Mouse (Mus musculus): ENCODE results near the gene Fam57b. TPM values are rescaled to one million over a fixed set of nuclear protein-coding genes. Genes with fewer than 3 reads are reported as not detected.

The Fam57b gene
- total and polyA plus RNA-seq, 2 experiments from 2014 or later: 56.3 to 60.2 TPM

DNA sequence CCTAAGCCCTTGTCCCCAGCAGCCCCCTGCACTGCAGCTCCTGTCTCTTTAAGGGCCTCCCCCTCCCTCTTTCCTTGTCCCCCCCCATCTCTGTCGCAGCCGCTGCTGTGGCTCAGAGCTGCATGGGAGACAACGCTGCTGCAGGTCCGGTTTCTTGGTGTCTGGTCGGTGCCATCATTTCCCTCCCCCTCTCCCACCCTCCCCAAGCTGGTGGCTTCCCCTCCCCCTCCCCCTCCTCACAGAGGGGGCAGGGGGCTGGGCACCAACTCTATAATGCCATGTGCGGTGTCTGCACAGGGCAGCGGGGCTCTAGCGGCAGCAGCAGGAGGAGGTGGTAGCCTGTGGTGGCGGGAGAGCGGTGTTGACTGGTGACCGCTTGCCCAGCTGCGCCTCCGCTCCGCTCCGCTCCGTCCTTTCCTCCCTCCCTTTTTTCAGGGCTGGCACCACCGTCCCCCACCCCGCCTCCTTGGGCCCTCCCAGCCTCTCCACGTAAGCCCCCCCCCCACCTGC, 25.8 kb downstream of the Fam57b start:
- Histone ChIP-seq H3K9me3 (ENCODE audit: low read length) (no peaks in the 10 kb centered on the region), H3K36me3 (ENCODE audit: insufficient read depth, low read length) (peaks cover 4% of the 10 kb centered on the region; the same call in 1 of the 2 replicates), H3K27ac (ENCODE audit: low read depth, low read length) (peak overlapping the region; percentile 83), H3K27me3 (ENCODE audit: insufficient read depth, low read length) (no peaks in the 10 kb centered on the region), H3K4me2 (ENCODE audit: low read depth, low read length, poor library complexity, severe bottlenecking) (peak overlapping the region; percentile 52), H3K9ac (replicated peaks; ENCODE audit: low read length, poor library complexity, severe bottlenecking) (peak overlapping the region; percentile 87), H3K4me3 (ENCODE audit: low read depth, low read length) (peak overlapping the region; percentile 75), H3K4me1 (ENCODE audit: insufficient read depth, low read length) (peaks cover 15% of the 10 kb centered on the region)
- DNase-seq (ENCODE audit: low spot score) (peak; percentile 73), ATAC-seq (ENCODE audit: low FRiP score) (peak; percentile 75)
- no peak for TF ChIP-seq CTCF (IDR thresholded peaks at IDR 0.05)
- 2% methylated on average over 10 of the region's 19 CpGs for WGBS

DNA sequence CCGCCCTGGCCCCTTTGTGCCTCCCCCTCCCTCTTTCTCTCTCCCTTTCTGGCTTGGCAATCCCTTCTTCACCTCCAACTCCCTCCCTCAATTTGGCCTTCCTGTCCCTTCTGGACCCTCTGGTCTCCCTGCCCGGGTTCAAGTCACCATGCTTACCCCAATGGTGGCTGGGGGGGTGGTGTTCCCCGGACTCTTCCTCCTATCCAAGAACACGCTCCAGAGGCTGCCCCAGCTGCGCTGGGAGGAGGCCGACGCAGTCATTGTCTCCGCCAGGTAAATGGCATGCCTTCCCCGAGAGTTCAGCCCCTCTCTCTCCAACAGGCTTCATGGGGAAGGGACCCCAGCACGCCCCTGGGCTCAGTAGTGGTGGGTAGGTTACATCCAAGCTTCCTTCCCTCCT, 26.5 kb downstream of the Fam57b start:
- peak overlapping the region; percentile 83 for H3K27ac ChIP-seq (ENCODE audit: low read depth, low read length)
- ATAC-seq (ENCODE audit: low FRiP score): no peak
- no peak for DNase-seq (ENCODE audit: low spot score)
- no peak for TF ChIP-seq CTCF (IDR thresholded peaks at IDR 0.05)
- peaks cover 15% of the 10 kb centered on the region for H3K4me1 ChIP-seq (ENCODE audit: insufficient read depth, low read length)
- WGBS: 5% methylated on average over 10 of the region's 10 CpGs
- H3K36me3 ChIP-seq (ENCODE audit: insufficient read depth, low read length): peaks cover 9% of the 10 kb centered on the region
- H3K9ac ChIP-seq (replicated peaks; ENCODE audit: low read length, poor library complexity, severe bottlenecking): peak overlapping the region; percentile 87
- H3K4me2 ChIP-seq (ENCODE audit: low read depth, low read length, poor library complexity, severe bottlenecking): peak overlapping the region; percentile 52
- no peaks in the 10 kb centered on the region for H3K27me3 ChIP-seq (ENCODE audit: insufficient read depth, low read length)
- H3K9me3 ChIP-seq (ENCODE audit: low read length): no peaks in the 10 kb centered on the region
- peak overlapping the region; percentile 75 for H3K4me3 ChIP-seq (ENCODE audit: low read depth, low read length)

DNA sequence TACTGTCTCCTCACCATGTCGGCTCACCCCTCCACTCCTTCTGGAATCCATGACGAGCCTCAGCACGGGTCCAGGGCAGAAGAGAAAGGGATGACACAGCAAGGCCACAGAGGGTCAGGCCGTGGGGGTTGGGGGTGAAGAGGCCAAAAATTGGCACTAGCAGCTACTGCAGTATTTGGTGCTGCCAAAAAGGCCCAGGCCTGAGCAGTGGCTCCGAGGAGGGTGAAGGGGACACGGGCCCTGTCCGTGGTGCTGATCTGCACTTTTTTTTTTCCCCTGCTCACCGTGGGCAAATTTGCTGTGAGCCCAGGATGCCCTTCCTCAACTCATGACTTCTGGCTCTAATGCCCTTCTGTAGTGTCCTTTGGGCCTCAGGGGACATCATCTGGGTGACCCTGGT, 27.9 kb downstream of the Fam57b start:
- H3K4me2 ChIP-seq (ENCODE audit: low read depth, low read length, poor library complexity, severe bottlenecking): peak overlapping the region; percentile 52; the same call in 1 of the 2 replicates
- no peak for ATAC-seq (ENCODE audit: low FRiP score)
- H3K36me3 ChIP-seq (ENCODE audit: insufficient read depth, low read length): peaks cover 14% of the 10 kb centered on the region
- TF ChIP-seq CTCF (IDR thresholded peaks at IDR 0.05): no peak
- no peak overlapping the region for H3K27ac ChIP-seq (ENCODE audit: low read depth, low read length)
- no peaks in the 10 kb centered on the region for H3K9me3 ChIP-seq (ENCODE audit: low read length)
- WGBS: 26% methylated on average over 8 of the region's 8 CpGs
- H3K4me1 ChIP-seq (ENCODE audit: insufficient read depth, low read length): peaks cover 15% of the 10 kb centered on the region
- H3K27me3 ChIP-seq (ENCODE audit: insufficient read depth, low read length): no peaks in the 10 kb centered on the region
- no peak for DNase-seq (ENCODE audit: low spot score)
- H3K9ac ChIP-seq (replicated peaks; ENCODE audit: low read length, poor library complexity, severe bottlenecking): 0 out of 2 replicates have a peak overlapping the region, but pooled peaks have one; percentile 13
- no peak overlapping the region for H3K4me3 ChIP-seq (ENCODE audit: low read depth, low read length)

DNA sequence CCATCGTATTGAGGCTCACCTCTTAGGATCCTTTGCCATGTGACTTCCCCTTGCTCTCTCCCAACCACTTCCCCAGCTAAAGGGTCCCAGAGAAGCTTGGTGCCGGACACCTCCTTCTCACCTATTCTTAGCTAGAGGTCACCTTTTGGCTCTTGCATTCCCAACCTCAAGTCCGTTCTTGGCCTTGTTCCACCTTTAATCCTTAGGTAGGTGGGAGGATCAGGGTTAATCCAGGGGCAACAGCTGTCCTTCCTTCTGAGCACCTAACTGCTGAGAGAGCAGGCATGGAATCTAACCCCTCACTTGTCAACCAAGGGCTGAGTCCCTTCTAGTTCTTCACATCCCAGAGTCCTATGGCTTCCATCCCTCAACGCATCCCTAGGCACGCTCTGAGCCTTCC, 28.5 kb downstream of the Fam57b start:
- no peaks in the 10 kb centered on the region for H3K9me3 ChIP-seq (ENCODE audit: low read length)
- peaks cover 15% of the 10 kb centered on the region for H3K4me1 ChIP-seq (ENCODE audit: insufficient read depth, low read length)
- H3K27me3 ChIP-seq (ENCODE audit: insufficient read depth, low read length): no peaks in the 10 kb centered on the region
- no peak for TF ChIP-seq CTCF (IDR thresholded peaks at IDR 0.05)
- no peak overlapping the region for H3K4me3 ChIP-seq (ENCODE audit: low read depth, low read length)
- H3K36me3 ChIP-seq (ENCODE audit: insufficient read depth, low read length): peaks cover 14% of the 10 kb centered on the region
- no peak for ATAC-seq (ENCODE audit: low FRiP score)
- DNase-seq (ENCODE audit: low spot score): no peak
- no peak overlapping the region for H3K4me2 ChIP-seq (ENCODE audit: low read depth, low read length, poor library complexity, severe bottlenecking)
- no peak overlapping the region for H3K27ac ChIP-seq (ENCODE audit: low read depth, low read length)
- H3K9ac ChIP-seq (replicated peaks; ENCODE audit: low read length, poor library complexity, severe bottlenecking): 0 out of 2 replicates have a peak overlapping the region, but pooled peaks have one; percentile 13
- WGBS: 80% methylated on average over 5 of the region's 5 CpGs

DNA sequence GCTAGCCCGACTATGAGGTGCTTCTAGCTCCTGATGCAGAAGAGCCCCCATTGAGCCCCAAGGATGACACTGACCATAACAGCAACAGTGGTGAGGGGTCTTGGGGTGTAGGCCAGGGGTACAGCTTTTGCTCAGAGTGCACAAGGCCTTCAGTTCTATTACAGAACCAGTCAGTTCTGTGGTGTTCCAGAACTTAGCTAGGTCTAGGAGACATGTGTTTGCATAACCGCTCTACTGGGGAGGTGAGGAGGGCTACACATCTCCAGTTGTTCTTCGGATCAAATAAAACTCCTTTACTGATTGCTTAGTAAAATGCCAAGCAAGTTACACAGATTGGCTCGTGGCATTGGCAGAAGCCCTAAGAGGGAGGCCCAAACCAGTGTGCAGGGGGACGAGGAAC, 34.1 kb downstream of the Fam57b start, which contains the start of gene 4930451I11Rik:
Gene 4930451I11Rik (minus strand): TSS at position 101 of the 400 bp plus-strand sequence.
- WGBS: 54% methylated on average over 5 of the region's 5 CpGs
- H3K27ac ChIP-seq (ENCODE audit: low read depth, low read length): no peak within 1 kb of the TSS
- no peak within 1 kb of the TSS for H3K4me3 ChIP-seq (ENCODE audit: low read depth, low read length)
- H3K9me3 ChIP-seq (ENCODE audit: low read length): no peaks in the 10 kb centered on the region
- ATAC-seq (ENCODE audit: low FRiP score) (no peak), DNase-seq (ENCODE audit: low spot score) (no peak)
- H3K4me2 ChIP-seq (ENCODE audit: low read depth, low read length, poor library complexity, severe bottlenecking): peak within 1 kb of the TSS; percentile 48
- H3K27me3 ChIP-seq (ENCODE audit: insufficient read depth, low read length): no peaks in the 10 kb centered on the region
- no peak within 1 kb of the TSS for H3K9ac ChIP-seq (replicated peaks; ENCODE audit: low read length, poor library complexity, severe bottlenecking)
- H3K36me3 ChIP-seq (ENCODE audit: insufficient read depth, low read length): peaks cover 14% of the 10 kb centered on the region
- TF ChIP-seq CTCF (IDR thresholded peaks at IDR 0.05): no peak
- H3K4me1 ChIP-seq (ENCODE audit: insufficient read depth, low read length): no peaks in the 10 kb centered on the region

DNA sequence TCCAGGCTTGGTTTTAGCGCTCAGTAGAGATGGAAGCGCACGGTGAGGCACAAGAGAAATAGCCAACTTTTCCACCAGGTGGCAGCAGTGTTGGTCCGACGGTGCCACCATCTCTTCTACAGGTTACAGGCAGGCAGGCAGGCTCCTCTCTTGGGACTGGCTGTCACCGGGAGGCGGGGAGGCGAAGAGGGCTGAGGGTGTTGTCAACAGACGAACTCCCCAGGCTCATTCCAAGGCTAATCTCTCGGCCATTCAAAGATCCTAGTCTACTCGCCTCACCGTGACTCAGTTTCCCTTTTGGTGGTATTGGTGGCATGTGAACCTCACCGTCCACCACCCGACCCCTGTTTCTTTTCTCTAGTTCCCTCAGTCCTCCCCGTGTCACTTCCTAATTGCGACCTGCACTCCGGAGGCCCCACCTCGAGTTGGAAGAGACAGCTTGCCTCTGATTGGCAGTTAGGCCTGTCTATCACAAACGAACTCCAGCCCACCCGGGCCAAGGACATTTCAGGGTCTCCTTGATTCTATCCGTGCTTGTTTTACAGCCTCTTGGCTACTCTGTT, 34.6 kb downstream of the Fam57b start:
- TF ChIP-seq CTCF (IDR thresholded peaks at IDR 0.05): peak; percentile 91
- H3K4me3 ChIP-seq (ENCODE audit: low read depth, low read length): no peak overlapping the region
- no peaks in the 10 kb centered on the region for H3K27me3 ChIP-seq (ENCODE audit: insufficient read depth, low read length)
- no peaks in the 10 kb centered on the region for H3K4me1 ChIP-seq (ENCODE audit: insufficient read depth, low read length)
- peak overlapping the region; percentile 48 for H3K4me2 ChIP-seq (ENCODE audit: low read depth, low read length, poor library complexity, severe bottlenecking)
- WGBS: 1% methylated on average over 21 of the region's 21 CpGs
- H3K9ac ChIP-seq (replicated peaks; ENCODE audit: low read length, poor library complexity, severe bottlenecking): no peak overlapping the region
- H3K9me3 ChIP-seq (ENCODE audit: low read length): no peaks in the 10 kb centered on the region
- peaks cover 14% of the 10 kb centered on the region for H3K36me3 ChIP-seq (ENCODE audit: insufficient read depth, low read length)
- no peak overlapping the region for H3K27ac ChIP-seq (ENCODE audit: low read depth, low read length)
- ATAC-seq (ENCODE audit: low FRiP score) (peak; percentile 83), DNase-seq (ENCODE audit: low spot score) (peak; percentile 87)
